Mouse (Mus musculus): ENCODE measurements around the gene Pax8.

Pax8 gene

DNA sequence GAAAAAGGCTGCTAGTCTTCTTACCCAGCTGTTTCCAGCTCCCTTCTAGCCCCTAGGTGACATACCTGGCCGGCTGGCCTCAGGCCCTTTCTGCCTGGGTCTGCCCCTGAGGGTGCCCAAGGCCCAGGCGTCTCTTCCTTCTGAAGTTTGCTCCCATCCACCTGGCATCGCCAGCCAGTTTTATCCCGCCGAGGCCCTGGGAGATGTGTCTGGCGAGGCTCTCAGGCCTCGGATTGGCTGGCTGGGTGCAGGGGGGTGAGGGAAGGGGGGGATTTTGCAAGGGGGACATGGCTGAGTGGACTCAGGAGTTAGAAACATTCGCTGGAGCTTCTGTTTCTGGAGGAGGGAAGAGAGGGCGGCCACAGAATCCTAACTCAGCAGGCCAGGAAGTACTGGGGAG lies at the start of gene Pax8:
Pax8 (minus strand) TSS at position 180 of the 400 bp plus-strand sequence.
- DNase-seq (ENCODE audit: low spot score in 2 of 2): no peak

DNA sequence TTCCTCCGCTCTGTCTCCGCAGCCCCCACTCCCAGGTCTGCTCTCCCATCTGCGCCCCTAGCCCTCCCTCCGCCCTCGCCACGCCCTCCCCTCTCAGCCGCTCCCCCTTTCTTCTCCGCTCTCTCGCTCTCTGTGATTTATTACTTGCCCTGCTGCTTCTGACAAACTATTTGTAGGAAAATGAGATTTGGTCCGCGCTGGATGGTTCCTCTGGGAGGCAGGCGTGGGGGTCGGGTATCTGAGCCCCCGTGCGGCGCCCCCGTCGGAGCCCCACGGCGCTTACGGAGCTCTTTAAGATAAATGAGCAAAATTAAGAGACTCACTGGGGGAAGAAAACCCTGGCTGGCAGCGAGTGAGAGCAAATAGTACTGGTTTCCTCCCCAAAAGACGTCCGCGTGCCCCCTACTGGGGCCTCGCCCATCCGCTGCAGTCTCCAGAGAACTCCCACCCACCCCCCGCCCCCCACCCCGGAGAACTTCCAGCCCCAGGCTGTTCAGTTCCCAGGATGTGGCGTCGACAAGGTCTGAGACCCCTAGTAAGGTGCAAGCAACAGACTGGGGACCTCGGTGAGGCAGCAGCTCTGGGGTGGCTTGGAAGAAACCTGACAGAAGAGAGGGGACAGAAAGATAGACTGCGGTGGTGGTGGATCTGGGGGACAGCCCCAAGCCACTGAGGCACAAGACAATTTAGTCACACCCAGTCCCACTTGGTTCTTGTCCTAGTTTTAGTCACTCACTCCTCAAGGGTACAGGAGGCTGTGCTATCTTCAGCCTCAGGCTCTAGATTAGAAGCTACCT lies 46.2 kb upstream of the Pax8 start:
- DNase-seq (ENCODE audit: low spot score in 2 of 2): no peak

GRCm38 (mm10) chr2:24520576-24521272 lies 45.3 kb upstream of the Pax8 start:
- no peak for DNase-seq (ENCODE audit: low spot score in 2 of 2)

DNA sequence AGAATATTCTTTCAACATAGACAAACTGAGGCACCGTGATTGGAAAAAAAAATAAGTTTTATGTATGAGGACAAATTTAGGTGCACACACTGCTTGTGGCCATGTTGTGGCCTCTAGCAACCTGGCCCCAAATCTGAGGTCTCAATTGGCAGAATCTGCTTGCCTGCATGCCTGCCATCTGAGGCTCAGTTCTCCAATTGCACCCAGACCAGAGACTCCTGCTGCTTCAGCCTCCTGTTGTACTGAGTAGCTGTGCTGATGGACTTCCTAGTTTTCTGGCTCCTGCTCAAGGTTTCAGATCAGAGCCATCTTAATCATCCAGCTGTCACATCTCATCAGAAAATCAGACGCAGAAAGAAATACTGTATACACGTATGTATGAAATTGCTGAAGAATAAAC lies 41.5 kb upstream of the Pax8 start:
- DNase-seq (ENCODE audit: low spot score in 2 of 2): no peak

DNA sequence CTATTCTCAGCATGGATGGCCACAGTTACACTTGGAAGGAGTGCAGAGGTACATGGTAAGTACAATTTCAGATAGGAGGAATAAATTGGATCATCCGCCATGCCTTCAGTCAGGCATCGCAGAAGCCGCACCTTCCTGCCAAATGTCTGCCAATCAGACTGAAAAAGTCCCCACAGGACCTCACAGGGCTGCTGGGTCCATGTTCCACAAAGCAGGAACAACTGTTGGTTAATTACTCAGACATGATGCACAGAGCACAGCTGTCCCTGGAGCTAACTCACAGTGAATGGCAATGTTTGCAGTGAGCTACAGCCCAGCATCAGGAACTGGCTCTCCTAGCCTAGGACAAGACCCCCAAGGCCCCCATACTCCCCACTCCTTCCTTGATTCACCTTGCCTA lies 32.0 kb upstream of the Pax8 start:
- no peak for DNase-seq (ENCODE audit: low spot score in 2 of 2)

DNA sequence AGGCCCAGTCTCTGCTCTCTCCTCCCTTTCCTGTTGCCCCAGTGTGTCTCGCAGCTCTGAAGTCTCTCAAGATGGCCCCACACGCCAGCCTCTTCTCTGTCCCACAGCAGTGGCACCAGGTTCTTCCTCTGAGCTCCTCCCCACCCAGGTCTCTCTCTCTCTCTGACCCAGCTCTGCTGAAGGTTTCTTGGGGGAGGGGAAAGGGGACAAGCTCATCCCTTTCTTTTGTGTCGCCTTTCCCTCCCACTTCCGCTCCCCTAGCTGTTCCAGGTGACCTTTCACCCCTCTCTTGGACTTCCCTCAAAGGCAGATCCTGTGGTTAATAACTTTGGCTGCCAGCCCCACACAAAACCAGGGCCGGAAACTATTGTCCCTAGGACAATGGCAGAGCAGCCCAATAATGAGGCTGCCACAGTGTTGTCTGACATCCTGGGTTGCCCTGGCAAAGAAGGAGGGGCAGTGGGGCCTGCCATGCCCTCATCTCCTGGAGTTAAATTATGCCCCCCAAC lies 27.6 kb upstream of the Pax8 start:
- DNase-seq (ENCODE audit: low spot score in 2 of 2): no peak

- no peak for DNase-seq (ENCODE audit: low spot score in 2 of 2)
These were observed 25.5 kb upstream of the Pax8 start for GRCm38 (mm10) chr2:24500921-24501320.

- peak in 1 of 2 experiments; percentile 9 for DNase-seq (ENCODE audit: low spot score in 2 of 2)
These were observed 15.2 kb upstream of the Pax8 start for GRCm38 (mm10) chr2:24490564-24490963.

DNA sequence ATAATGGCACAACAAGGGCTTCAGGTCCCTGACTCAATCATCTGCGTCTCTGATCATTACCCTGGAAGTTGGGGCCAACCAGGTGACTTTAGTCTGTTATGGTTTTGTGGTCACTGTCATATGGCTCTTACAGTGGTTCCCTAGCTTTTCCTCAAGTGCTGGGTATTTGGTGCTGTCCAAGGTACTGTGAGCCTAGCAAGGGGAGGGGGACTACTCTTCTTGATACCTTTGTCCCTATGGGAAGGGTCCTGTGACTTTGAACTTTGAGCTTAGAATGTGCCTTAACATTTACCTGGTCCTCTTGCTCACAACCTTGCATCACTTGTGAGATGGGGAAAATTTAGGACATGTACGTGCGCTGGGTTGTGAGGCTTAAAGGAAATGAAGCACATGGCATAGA lies 13.3 kb upstream of the Pax8 start:
- no peak for DNase-seq (ENCODE audit: low spot score in 2 of 2)

GRCm38 (mm10) chr2:24487056-24487825 lies 11.8 kb upstream of the Pax8 start:
- no peak for DNase-seq (ENCODE audit: low spot score in 2 of 2)

DNA sequence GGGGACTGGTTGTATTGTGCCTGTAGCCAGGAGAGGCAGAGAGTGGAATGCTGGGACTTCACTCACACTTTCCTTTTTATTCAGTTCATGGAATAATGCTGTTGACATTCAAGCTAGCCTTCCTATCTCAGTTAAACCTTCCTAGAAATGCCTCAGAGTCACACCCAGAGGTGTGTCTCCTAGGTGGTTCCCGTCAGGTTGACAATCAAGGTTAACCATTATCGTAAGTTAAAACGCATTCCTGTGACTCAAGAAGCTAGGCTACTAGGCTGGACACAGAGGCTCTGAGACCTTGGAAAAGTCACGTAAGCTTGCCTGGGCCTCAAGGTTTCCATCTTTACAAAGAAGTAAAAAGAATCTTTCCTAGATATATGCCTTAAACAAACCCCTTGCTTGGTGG lies 10.0 kb upstream of the Pax8 start:
- DNase-seq (ENCODE audit: low spot score in 2 of 2): no peak

GRCm38 (mm10) chr2:24479906-24480305 lies 4.5 kb upstream of the Pax8 start:
- no peak for DNase-seq (ENCODE audit: low spot score in 2 of 2)

GRCm38 (mm10) chr2:24479151-24479550 lies 3.8 kb upstream of the Pax8 start:
- DNase-seq (ENCODE audit: low spot score in 2 of 2): no peak

- DNase-seq (ENCODE audit: low spot score in 2 of 2): no peak
These were observed 3.2 kb upstream of the Pax8 start for GRCm38 (mm10) chr2:24478611-24479010.

DNA sequence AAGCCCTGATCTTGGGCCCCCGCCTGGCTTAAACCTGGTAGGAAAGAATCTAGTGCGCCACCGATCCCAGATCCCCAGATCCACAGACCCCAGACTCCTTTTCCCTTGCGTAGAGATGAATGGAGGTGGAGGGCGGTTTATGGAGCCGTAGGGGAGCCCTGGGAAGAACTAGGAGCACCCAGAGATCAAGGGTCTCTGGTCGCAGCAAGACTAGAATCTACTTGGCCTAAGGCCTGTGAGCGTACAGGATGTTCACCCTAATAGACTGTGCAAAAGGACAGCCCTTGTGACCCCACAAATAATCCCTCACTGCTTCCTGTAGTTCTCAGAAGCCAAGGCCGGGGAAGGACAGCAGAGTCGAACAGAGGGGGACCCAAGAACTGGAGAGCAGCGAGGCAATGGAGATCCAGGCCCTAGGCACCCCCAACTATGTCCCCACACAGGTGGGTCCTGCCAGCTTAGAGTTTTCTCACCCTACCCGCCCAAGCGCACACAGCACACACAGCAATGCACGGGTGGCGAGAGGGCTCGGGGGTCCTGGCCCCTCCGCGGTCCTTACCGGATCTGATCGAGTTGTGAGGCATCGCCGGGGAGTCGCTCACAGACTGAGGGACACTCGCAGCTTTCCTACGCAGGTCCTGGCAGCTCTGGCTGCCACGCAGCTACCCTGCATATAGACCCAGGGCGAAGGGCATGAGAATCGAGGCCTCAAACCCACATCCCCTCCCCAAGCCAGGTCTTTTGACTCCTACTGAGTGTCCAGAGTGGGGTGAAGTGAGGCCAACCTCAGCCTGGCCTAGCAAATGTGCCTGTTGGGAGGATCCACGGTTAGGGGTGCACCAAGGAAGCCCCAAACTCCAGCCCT lies 653 bp downstream of the Pax8 start:
- DNase-seq (ENCODE audit: low spot score in 2 of 2): no peak

DNA sequence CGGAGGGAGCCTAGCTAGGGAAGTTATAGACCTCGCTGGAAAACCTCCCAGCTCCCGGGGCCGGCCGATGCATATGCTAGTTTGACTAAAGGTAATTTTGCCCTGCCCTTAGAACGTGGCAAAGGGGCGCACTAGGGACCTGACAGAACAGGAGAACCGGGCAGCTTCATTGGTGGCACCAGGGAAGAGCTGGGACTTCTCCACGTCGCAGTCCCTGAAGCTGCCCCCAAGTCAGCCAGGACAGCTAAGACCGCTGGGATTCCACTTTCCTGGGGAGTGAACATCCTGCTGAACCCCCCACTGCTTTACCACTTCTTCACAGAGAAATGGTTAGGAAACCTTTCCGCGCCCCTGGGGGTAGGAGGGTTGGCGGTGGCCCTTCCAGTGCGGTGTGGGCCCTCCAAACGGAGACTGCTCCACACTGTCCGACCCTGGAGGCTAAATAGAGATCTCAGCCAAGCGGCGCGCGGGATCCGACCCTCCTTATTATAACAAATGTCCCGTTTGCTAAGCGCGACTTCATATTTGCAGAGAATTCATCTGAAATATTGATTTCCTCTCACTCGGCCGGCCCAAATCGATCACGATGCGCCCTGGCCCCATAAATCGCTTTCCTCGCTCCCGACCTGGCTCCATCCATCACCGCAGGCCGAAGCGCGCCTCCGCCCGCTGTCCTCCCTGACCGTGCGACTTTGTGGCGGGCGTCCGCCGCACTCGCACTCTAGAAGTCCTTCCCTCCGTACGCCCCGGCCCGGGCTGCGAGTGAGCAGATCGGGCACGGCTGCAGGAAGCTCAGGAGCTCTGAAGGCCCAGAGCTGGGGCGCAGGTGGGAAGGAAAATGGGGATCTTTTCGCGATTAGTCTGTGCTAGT lies 1.5 kb downstream of the Pax8 start:
- DNase-seq (ENCODE audit: low spot score in 2 of 2): no peak

GRCm38 (mm10) chr2:24472677-24473076 lies 2.7 kb downstream of the Pax8 start:
- no peak for DNase-seq (ENCODE audit: low spot score in 2 of 2)

GRCm38 (mm10) chr2:24472111-24472510 lies 3.3 kb downstream of the Pax8 start:
- DNase-seq (ENCODE audit: low spot score in 2 of 2): no peak

- no peak for DNase-seq (ENCODE audit: low spot score in 2 of 2)
These were observed 6.3 kb downstream of the Pax8 start for GRCm38 (mm10) chr2:24469102-24469501.

GRCm38 (mm10) chr2:24468430-24468829 lies 7.0 kb downstream of the Pax8 start:
- no peak for DNase-seq (ENCODE audit: low spot score in 2 of 2)
